Mouse (Mus musculus) stomach, postnatal 0 days (tissue): ENCODE data around the gene Gm20458. TPM values are rescaled to one million over a fixed set of nuclear protein-coding genes. Genes with fewer than 3 reads are reported as not detected.

Experiments
- ATAC-seq: fragments of 200-750 bp; cut with Nextera tagmentation; 2 replicates; pipeline ENCODE4 v1.8.0; 2017; ENCODE audit not compliant: low FRiP score, low TSS enrichment
- DNase-seq: peaks from one replicate; pipeline ENCODE4 v3.0.0-alpha.2; 2016; ENCODE audit warnings: low spot score
- H3K27ac ChIP-seq: fragments of 300-500 bp; sonication (generic); replicated peaks from 2 replicates; pipeline ENCODE4 v1.5.1; 2014; ENCODE audit warnings: mild to moderate bottlenecking, control low read depth
- H3K27me3 ChIP-seq: fragments of 300-500 bp; sonication (generic); 2 replicates; pipeline ENCODE4 v1.6.1; 2014; ENCODE audit warnings: low read length; ENCODE audit not compliant: control insufficient read depth, insufficient read depth
- H3K36me3 ChIP-seq: fragments of 300-500 bp; sonication (generic); 2 replicates; pipeline ENCODE4 v1.6.1; 2014; ENCODE audit warnings: low read length, mixed read lengths; ENCODE audit not compliant: control insufficient read depth, insufficient read depth
- H3K4me1 ChIP-seq: fragments of 300-500 bp; sonication (generic); replicated peaks from 2 replicates; pipeline ENCODE4 v1.6.1; 2014; ENCODE audit warnings: antibody characterized with exemption; ENCODE audit not compliant: control insufficient read depth, insufficient read depth
- H3K4me2 ChIP-seq: fragments of 300-500 bp; sonication (generic); replicated peaks from 2 replicates; pipeline ENCODE4 v1.6.1; 2014; ENCODE audit warnings: low read depth, mild to moderate bottlenecking, control low read depth, moderate library complexity
- H3K4me3 ChIP-seq: fragments of 300-500 bp; sonication (generic); 2 replicates; pipeline ENCODE4 v1.5.1; 2014; ENCODE audit warnings: low read depth, low read length, control low read depth
- H3K9ac ChIP-seq: fragments of 300-500 bp; sonication (generic); 2 replicates; pipeline ENCODE4 v1.6.1; 2014; ENCODE audit warnings: mild to moderate bottlenecking, low read length, control low read depth, mixed read lengths
- H3K9me3 ChIP-seq: fragments of 300-500 bp; sonication (generic); 2 replicates; pipeline ENCODE4 v1.6.1; 2016; ENCODE audit warnings: low read length; ENCODE audit not compliant: control insufficient read depth
- CTCF ChIP-seq: IDR thresholded peaks from 2 replicates; pipeline ENCODE4 v1.5.1; 2016; ENCODE audit warnings: antibody characterized with exemption, low read depth, mild to moderate bottlenecking, moderate library complexity
- EP300 ChIP-seq: optimal IDR thresholded peaks from 2 replicates; pipeline ENCODE3; 2016; ENCODE audit warnings: antibody characterized with exemption
- WGBS: fragments of 180-500 bp; shearing (Covaris S2); extraction: QIAGEN DNeasy Blood & Tissue Kit; methylation state at CpG from one replicate; pipeline ENCODE4 v1.1.7; 2014; 5-methylcytosine and 5-hydroxymethylcytosine counted together
- polyA plus RNA-seq: library from polyadenylated mRNA; unstranded; fragments of >200 nt; fragmentation: Nextera tagmentation; extraction: Ambion mirVana; gene quantifications from 2 replicates; pipeline ENCODE4 v1.2.1, GENCODE M21; 2015

Gm20458 gene
- polyA plus RNA-seq, 1 experiment from 2014 or later = 28.1 TPM

GRCm38 (mm10) chr2:164517485-164518221 lies 56.9 kb downstream of the Gm20458 start:
- no peaks in the 10 kb centered on the region for H3K9me3 ChIP-seq
- ATAC-seq (no peak; the same call in 1 of the 2 replicates), DNase-seq (peak; percentile 72)
- H3K27ac ChIP-seq = peak overlapping the region; percentile 67
- no peak overlapping the region for H3K4me2 ChIP-seq
- peaks cover 3% of the 10 kb centered on the region; the same call in 1 of the 2 replicates for H3K4me1 ChIP-seq
- peak; percentile 88 for TF ChIP-seq CTCF
- TF ChIP-seq EP300 = no peak
- 34% methylated on average over 10 of the region's 10 CpGs for WGBS
- no peak overlapping the region for H3K9ac ChIP-seq
- H3K4me3 ChIP-seq = no peak overlapping the region
- H3K36me3 ChIP-seq = no peaks in the 10 kb centered on the region
- H3K27me3 ChIP-seq = no peaks in the 10 kb centered on the region

GRCm38 (mm10) chr2:164518266-164519170 lies 57.8 kb downstream of the Gm20458 start:
- WGBS = 34% methylated on average over 11 of the region's 11 CpGs
- H3K9me3 ChIP-seq = no peaks in the 10 kb centered on the region
- ATAC-seq (no peak), DNase-seq (no peak)
- H3K4me1 ChIP-seq = no peaks in the 10 kb centered on the region
- peak overlapping the region; percentile 71 for H3K27ac ChIP-seq
- no peaks in the 10 kb centered on the region for H3K36me3 ChIP-seq
- H3K9ac ChIP-seq = no peak overlapping the region
- no peaks in the 10 kb centered on the region for H3K27me3 ChIP-seq
- no peak overlapping the region for H3K4me3 ChIP-seq
- no peak overlapping the region for H3K4me2 ChIP-seq
- TF ChIP-seq EP300 = no peak
- no peak for TF ChIP-seq CTCF

- 48% methylated on average over 6 of the region's 6 CpGs for WGBS
- TF ChIP-seq CTCF (no peak), EP300 (no peak)
- no peaks in the 10 kb centered on the region for H3K9me3 ChIP-seq
- no peak overlapping the region for H3K4me3 ChIP-seq
- H3K4me2 ChIP-seq = no peak overlapping the region
- no peak for ATAC-seq
- no peaks in the 10 kb centered on the region for H3K27me3 ChIP-seq
- peak overlapping the region; percentile 71 for H3K27ac ChIP-seq
- H3K4me1 ChIP-seq = no peaks in the 10 kb centered on the region
- H3K36me3 ChIP-seq = no peaks in the 10 kb centered on the region
- no peak for DNase-seq
- H3K9ac ChIP-seq = no peak overlapping the region
These were observed 58.4 kb downstream of the Gm20458 start for GRCm38 (mm10) chr2:164519171-164519526.

GRCm38 (mm10) chr2:164520782-164521181 lies 60.0 kb downstream of the Gm20458 start:
- no peak overlapping the region for H3K4me3 ChIP-seq
- H3K4me2 ChIP-seq = no peak overlapping the region
- H3K9me3 ChIP-seq = no peaks in the 10 kb centered on the region
- no peak overlapping the region for H3K9ac ChIP-seq
- TF ChIP-seq CTCF (peak; percentile 89), EP300 (no peak)
- peak; percentile 75 for ATAC-seq
- WGBS = 20% methylated on average over 3 of the region's 3 CpGs
- DNase-seq = peak; percentile 71
- H3K27me3 ChIP-seq = no peaks in the 10 kb centered on the region
- H3K4me1 ChIP-seq = no peaks in the 10 kb centered on the region
- H3K36me3 ChIP-seq = no peaks in the 10 kb centered on the region
- no peak overlapping the region for H3K27ac ChIP-seq

- Histone ChIP-seq H3K4me1 (no peaks in the 10 kb centered on the region), H3K36me3 (no peaks in the 10 kb centered on the region), H3K9me3 (no peaks in the 10 kb centered on the region), H3K9ac (no peak overlapping the region), H3K4me3 (no peak overlapping the region), H3K27ac (peak overlapping the region; percentile 5), H3K27me3 (no peaks in the 10 kb centered on the region), H3K4me2 (peak overlapping the region; percentile 4)
- peak; percentile 64 for ATAC-seq
- peak; percentile 60 for DNase-seq
- 11% methylated on average over 11 of the region's 11 CpGs for WGBS
- TF ChIP-seq CTCF (no peak), EP300 (no peak)
These were observed 61.1 kb downstream of the Gm20458 start for GRCm38 (mm10) chr2:164521841-164522240.
